Mouse (Mus musculus): ENCODE results near the gene Dab1.
A peak's percentile ranks its signal among the peaks of the same experiment; 100 is the strongest.

Dab1 gene

DNA sequence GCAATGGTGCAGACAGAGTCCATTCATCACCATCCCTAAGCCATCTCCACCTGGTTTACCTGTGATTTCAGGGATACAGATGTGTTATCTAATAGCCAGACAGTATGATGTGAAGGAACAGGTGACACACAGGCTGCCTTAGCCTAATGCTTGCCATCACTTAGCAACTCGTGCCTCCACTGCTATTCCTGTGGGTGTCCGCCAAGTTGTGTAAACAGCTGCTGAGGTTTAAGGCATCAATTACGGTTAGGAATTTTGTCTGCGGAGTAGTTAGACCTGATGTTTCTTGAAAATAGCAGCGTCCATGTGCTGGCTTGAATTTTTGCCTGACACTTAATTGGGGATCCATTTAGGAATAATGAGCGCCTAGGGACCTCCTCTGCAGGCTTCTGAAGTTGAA is 487.1 kb downstream of the Dab1 start:
- no peak for DNase-seq (ENCODE audit: low spot score)

DNA sequence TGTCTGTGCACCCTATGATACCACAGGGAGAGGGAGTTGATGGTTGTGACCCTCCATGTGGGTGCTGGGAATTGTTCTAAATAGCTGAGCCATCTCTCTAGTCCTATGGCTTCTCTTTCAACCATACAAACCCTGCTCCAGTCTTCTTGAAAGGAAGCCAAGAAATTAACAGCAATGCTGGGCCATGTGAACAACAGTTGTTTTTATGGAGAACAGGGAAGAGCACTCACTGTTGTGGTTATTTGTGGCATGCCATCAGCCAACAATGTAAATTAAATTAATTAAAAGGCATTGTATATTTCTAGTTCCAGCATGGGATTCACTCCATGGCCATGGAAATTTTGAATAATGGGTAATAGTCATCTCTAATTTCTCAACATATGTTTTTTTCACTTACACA is 492.5 kb downstream of the Dab1 start:
- DNase-seq (ENCODE audit: low spot score): no peak

DNA sequence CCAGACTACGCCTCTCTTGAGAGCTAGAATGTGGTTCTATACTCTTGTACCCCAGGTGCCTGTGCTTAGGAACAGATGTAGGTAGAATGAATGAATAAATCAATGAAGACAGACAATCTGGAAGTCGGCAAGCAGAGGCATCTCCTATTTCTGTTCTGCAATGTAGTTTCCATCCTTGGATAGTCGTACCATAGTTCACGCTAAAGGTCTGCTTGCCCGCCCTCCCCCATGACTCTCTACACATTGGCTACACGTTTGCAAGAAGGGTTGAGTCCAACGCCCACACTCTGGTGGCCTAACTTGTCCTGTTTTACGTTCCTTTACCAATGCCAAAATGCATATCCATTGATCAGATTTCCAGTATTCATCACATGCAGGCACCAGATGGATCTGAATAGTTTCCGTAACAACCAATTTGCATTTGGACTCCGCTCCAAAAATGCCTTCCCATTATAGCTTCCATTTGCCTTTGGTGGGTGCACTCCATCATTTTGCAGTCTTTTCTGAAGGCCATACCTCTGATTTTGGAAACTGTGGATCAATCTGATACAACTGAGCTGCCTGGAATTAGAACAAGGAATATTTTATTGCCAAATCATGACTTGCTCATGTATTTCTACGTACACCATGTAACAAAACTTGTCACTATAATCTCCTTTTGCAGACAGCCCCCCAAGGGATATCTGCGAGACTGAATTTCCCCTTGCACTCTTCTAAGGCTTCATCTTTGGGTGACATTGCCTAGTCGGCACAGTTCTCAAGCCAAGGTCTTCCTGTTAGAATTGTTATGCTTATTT is 494.2 kb downstream of the Dab1 start:
- DNase-seq (ENCODE audit: low spot score): no peak

DNA sequence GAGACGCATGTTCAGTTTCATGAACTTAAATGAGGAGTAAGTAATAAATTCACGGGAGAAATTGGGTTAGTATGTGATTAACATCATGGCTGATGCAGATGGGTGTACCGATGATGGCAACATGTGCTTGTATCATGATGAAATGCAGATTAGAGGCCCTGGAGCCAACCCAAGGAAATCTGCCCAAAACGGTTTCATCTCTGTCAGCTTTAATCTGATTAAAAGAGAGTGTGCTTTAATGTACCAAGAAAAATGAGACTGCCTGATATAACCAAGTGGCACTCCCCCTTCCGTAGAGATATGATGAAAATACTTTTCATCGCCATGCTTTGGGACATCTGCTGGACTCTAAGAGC is 494.8 kb downstream of the Dab1 start:
- DNase-seq (ENCODE audit: low spot score): no peak

DNA sequence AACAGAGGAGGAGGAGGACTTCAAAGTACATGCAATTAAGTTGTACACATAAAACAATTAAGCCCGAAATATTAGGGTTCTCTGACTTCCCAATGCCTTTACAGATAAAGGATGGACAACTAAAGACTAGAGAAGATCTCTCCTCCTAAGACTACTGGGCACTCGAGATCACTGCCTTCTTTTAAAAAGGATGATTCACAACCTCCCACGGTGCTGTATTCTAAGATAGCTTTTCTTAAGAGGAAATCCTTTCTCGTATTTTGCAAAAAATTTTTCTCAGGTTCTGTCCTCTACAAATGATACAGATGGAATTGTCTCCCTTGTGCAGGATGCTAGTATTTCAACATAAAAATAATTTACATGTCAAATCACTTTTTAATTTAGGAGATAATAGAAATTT is 500.9 kb downstream of the Dab1 start:
- DNase-seq (ENCODE audit: low spot score): no peak

DNA sequence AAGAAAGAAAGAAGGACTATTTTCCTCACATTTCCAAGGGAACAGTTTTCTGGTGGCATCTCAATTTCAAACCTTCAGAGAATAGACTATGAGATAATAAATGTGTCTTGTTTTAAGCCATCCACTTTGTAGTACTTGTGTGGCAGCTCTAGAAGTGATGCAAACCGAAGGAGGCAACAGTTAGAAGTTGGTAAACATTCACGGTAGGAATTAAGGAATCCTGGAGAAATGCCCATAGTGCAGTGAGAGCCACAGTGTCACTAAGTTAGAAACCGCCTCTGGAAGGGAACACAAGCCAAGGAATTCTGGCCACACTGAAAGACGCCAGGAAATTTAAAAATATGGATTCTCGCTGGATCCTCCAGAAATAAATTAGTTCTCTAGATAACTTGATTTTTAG is 502.8 kb downstream of the Dab1 start:
- no peak for DNase-seq (ENCODE audit: low spot score)

DNA sequence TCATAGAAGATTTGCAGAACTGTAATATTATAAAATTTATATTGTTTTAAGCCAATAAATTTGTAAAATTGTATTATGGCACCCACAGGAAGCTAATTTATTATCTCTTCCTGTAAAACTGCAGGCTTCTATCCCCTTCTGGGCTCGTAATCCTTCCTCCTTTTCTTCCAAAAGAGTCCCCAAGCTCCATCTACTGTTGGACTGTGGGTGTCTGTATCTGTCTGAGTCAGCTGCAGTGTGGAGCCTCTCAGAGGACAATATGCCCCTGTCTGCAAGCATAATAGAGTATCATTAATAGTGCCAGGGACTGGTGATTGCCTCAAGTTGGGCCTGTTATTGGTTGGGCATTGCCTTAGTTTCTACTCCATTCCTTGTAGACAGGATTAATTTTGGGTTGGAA is 503.2 kb downstream of the Dab1 start:
- DNase-seq (ENCODE audit: low spot score): no peak

DNA sequence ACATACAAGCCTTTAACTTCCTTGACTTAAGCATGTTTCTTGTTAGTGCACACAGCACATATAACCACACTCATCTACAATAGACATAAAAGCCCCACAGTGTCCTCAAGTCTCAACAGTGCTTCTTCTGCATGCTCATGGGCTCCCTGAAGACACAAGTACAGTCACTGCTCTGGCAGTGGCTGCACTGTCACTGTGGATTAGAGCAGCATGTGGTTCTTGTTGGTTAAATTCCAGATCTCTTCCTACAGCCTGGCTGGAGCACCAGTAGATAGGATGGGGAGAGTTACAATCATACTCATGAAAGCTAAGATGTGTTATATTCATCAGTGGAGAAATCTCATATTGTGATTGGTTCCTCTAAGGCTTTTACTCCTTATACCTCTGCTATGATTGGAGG is 534.5 kb downstream of the Dab1 start:
- no peak for DNase-seq (ENCODE audit: low spot score)

DNA sequence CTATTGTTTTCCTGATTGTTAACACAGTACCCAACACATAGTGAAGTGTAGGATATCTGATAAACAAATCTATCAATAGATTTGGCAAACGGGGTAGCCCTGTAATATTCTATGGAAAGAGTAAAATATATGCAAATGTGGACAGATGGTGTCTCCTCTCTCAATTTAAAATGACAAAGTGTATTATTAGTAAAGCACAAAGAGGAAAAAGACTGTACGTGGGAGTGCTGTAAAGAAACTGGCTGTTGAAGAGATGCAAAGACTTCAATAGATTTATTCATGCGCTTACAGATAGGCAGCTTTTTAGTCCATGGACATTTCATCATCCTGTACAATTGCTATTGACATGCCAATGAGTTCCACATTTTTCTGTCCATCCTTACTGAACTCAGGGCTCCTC is 558.9 kb downstream of the Dab1 start:
- no peak for DNase-seq (ENCODE audit: low spot score)

DNA sequence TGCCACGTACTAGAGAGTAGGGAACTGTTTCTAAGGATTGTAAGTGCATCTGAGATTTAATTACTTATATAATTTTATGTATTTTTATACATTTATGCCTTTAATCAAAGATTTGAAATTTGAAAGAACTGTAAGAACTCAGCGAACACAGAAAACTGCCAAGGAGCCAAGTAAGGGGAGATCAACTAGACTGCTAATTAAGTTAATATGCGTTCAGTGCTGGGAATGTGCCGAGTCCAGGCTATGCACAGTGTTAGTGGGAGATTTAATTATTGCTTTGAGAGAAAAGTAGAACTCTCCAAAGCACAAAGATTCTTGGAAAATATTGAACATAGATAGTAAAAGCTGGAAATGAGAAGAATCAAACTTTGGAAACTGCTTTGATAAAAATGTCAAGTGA is 567.2 kb downstream of the Dab1 start:
- DNase-seq (ENCODE audit: low spot score): no peak

DNA sequence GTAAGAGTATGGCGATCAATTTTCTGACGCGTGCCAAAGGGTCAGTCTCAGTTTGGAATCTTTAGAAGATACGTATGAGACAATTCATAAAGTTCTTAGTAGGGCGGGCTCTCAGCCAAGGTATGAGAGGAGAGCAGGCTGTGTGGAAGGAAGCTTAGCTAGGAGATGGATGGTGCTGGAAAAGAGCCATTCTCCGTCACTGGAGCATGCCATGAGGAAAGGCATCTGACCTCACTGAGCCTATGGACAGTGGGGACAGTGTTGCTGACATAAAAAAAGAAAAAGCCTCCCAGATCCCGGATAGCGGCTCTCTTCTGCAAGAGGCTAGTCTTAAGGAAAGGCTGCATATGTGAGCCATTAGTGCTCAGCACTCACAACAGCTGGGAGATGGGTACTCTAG is 579.5 kb downstream of the Dab1 start:
- no peak for DNase-seq (ENCODE audit: low spot score)

DNA sequence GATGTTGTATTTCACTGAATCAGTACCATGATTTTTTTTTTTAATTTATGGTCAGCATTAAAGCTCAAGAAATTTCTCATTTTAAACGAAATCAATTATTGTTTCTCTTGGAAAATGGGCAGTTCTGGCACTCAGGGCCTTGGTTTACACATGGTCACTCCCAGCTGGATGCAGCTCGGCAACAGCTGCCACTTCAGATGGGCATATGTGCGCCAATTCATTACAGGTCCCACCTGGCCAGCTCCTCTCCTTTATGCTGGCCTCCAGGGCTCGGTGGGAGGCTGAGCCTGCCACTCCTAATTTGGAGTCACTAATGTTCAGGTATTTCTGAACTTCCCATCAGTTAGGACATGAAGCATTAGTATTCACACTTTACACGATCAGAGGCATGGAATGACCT is 582.5 kb downstream of the Dab1 start:
- no peak for DNase-seq (ENCODE audit: low spot score)

DNA sequence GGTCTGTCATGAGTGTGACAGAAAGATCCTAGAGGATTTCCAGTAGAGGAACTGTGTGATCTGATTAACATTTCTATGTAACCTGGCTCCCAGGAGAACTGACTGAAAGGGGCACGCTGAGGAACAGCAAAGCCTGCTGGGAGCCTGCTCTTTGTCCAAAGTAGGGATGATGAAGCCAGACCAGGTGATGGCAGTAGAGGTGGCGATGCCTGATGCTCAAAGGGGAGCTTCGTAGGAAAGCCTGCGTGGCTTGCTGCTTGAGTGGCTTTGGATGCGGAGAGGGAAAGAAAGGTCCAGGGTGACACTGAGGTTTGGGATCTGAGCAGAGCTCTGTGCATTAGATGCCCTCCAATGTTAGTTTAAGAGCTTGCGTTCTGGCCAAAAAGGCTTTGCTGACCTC is 584.9 kb downstream of the Dab1 start:
- no peak for DNase-seq (ENCODE audit: low spot score)

DNA sequence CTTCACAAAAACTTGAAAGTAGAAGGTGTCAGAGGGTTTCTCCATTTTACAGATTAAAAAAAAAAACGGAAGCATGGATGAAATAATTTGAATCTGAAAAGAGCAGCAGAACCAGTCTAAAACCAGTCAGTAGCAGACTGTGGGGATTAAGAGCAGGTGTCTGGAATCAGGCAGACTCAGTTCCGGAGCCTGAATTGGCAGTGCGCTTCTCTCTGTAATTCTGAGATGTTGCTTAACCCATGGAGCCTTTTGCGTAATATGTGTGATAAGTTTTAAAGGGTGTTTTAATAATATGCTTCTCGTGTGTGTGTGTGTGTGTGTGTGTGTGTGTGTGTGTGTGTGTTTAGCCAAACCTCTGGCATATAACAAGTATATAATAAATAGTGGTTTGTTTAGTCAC is 587.5 kb downstream of the Dab1 start:
- DNase-seq (ENCODE audit: low spot score): no peak

DNA sequence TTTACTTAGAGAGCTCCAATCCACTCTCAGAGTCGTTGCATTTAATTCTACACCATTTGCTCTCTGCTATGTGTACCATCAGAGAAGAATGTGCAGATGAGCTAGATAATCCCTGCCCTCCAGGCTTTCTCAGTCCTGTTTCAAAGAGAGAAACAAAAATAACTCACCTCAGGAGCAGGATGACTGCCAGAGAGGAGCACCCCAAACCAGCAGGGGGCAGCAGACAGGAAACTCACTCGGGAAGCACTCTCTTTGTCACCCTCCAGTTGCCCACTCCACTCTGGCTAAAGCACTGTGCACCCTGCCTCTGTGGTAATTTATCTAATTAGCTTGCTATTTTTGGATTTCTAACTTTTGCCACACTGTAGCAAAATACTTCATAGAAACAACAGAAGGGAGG is 589.9 kb downstream of the Dab1 start:
- DNase-seq (ENCODE audit: low spot score): no peak

DNA sequence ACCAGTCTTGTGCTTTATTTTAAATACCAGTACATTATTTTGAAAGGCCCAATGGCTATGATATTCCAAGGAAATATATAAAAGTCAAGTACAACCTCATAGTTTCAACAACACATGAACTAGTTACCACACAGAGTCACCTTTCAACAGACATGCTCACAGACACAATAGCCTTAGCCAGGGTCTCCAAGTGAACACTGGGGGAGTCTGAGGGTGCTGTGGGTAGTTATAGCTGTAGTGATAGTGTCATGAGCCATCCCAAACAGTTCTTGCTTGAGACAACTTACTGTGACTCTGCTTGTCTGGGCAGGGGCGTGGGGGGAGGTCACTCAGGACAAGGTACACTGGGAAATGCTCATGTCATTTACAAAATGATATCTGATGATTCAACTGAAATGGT is 591.6 kb downstream of the Dab1 start:
- DNase-seq (ENCODE audit: low spot score): no peak

DNA sequence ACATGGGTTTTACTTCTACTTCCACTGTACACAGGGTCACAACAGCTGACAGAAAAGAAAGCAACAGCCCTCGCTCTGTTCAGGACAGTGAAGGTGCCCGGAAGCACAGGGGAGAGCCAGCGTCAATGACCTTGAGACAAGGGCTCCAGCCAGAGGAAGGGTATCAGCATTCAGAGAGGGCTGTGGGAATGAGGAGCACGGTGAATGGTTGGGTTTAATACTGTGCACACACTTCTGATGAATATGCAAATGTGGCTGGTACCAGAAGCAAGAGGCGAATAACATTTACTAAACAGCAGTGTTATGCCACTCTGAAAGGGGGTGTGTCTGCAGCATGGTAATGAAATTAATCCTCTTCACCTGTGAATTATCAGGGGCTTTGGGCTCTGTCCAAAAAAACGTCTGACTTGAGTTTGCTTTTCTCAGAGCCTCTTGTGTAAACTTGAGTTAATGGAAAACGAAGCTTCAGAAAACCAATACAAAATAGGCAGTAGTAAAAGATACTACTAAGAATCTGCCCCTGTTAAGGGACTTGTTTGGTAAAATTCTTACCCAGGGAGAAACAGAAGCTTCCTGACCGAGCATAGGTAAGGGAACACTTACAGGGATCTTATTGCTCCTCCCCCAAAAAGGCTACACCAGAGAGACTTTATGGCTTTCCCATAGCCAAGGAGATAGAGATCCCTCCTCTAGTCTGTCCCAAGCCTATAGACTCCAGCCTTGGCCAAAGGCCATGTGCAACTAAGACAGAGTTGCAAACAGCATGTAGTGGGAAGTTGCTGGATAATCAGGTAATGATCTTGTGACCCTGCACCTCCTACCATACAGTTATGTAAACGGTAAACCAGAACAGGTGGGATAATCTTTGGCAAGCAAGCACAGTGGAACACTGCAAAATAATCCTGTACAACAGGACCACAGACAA is 592.6 kb downstream of the Dab1 start:
- no peak for DNase-seq (ENCODE audit: low spot score)

DNA sequence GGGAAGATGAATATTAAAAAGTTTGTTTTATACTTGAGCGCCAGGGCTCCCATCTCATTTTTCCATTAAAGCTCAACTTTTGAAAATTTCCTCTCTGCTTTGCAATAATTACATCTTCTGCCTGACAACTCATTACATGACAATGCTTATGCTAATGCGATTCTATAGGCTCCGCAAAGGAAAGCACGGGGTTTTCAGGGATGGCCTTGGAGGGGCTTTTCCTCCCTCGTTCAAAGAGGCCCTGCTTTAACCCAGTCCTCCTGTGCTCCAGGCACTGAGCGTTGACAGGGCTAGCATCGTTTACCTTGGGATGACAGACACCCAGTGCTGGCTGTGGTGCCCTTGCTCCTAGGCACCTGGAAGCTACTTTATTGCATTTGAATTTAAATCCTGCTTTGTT is 595.6 kb downstream of the Dab1 start:
- DNase-seq (ENCODE audit: low spot score): no peak

DNA sequence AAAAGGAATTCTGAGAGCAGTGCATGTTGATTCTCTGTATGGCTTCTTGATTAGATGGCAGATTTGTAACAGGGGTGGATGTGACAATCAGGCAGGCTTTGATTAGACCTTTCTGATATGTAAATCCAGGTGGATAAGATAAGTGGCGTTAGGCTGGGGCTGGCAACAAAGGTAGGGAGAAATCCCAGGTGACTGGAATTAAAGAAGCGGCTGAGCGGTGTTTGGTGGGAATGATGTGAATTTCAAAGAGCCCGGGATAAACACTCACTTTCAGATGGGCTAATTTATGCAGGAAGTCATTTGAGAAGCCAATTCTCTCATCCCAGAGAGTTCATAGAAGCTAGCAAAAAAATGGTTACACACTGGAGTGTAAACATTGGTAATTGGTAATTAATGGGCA is 598.2 kb downstream of the Dab1 start:
- no peak for DNase-seq (ENCODE audit: low spot score)

DNA sequence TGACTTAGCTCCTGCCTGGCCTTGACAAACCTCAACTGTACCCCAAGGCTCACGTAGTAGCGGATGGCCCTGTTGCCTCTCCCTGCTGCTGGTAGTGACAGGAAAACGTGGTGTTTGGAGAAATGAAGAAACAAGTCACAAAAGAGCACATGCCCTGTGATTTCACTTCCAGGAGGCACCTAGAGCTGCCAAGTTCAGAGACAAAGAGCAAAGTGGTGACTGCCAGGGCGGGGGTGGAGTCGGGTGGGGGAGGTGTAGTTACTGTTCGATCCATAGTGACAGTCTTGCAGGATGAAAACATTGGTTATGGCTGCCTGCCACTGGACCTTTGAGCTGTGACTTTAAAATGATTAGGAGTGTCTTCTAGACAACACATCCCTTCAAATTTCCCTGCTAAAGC is 599.6 kb downstream of the Dab1 start:
- DNase-seq (ENCODE audit: low spot score): no peak

DNA sequence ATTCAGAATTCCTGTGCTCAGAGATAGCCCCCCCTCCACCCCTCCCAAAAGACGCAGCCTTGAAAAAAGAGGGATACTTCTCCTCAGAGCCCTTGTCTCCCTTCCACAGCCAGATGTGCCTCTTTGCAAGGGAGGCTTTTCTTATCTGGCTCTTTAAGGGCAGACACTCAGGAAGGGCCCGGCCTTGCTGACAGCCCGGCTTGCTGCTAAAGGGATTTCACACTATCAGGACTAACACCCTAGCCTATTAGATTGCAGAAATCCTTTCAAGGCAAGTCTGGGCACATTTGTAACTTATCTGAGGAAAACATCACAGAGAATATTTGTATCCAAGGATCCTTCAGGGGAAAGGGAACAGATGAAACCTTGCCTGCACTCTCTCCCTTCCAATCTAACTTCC is 600.9 kb downstream of the Dab1 start:
- DNase-seq (ENCODE audit: low spot score): peak; percentile 35

DNA sequence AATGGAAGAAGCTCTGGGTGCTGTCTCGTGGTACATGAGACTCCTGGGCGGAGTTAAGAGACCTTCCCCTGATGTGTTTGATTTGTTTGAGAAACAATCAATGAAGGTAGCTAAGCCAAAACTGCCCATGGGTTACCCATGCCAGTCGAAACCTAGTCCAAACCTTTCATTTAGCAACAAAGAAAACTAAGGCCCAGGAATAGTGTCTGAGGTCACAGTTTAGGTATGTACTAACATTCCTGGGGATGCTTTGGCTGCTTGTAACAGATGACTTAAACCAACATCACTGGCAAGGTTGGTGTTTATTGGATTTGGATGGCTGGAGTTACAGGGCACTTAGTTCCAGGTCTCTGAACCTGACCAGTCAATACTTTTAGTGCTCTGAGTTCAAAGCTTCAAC is 610.1 kb downstream of the Dab1 start:
- no peak for DNase-seq (ENCODE audit: low spot score)

DNA sequence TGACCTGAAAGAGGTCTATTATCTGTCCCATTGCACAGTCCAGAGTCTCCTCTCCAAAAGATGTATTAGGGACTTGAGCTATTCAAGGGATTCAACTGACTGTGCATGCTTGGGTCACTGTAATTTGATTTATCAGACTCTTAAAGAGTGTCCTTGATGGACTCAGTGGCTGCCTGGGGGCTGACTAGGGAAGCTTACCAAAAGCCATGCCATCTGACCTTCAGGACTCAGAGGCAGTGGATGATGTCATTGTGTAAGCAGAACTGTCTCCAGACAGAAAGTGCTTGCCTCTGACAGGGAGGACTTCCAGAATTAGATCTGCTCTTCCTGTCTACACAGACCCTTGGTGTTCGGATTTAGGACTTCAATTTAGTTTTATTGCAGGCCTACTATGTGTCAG is 627.3 kb downstream of the Dab1 start:
- DNase-seq (ENCODE audit: low spot score): no peak

DNA sequence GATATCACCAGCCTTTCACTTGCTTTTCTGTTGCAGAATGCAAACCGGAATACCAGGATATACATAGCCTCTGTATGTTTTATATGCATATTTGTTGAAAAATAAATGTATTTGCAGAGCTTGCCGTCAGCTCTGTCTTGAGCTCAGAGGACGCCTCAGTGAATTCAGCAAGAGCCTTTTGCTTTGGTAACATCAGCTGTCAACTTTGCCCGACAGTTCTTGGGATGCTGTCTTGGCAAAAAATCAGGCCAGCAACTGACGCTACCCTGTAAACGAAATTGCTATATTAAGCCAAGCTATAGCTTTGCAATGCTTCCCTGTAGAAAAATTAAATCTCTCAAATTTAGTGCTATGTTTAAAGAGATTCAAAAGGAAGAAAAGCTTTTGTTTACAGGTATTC is 630.3 kb downstream of the Dab1 start:
- no peak for DNase-seq (ENCODE audit: low spot score)
